Mouse (Mus musculus): ENCODE measurements around the gene Gm9774. TPM values are rescaled to one million over a fixed set of nuclear protein-coding genes. Genes with fewer than 3 reads are reported as not detected.

The Gm9774 gene
- 8.3 and 10.0 TPM in 2 replicates for polyA plus RNA-seq (2016; fragmentation: Nextera tagmentation; extraction: Ambion mirVana)

GRCm38 (mm10) chr3:92429323-92429722 lies at the start of gene Gm9774:
Gene Gm9774, minus strand, starts transcription at chr3:92429423.
- no peak within 1 kb of the TSS for H3K4me3 ChIP-seq
- H3K27me3 ChIP-seq: no peaks in the 10 kb centered on the region
- no peak within 1 kb of the TSS for H3K9ac ChIP-seq
- no peak within 1 kb of the TSS for H3K27ac ChIP-seq
- no peaks in the 10 kb centered on the region for H3K36me3 ChIP-seq
- 93% methylated on average over 6 of the region's 6 CpGs for WGBS
- no peaks in the 10 kb centered on the region for H3K4me1 ChIP-seq
- H3K4me2 ChIP-seq (replicated peaks): no peak within 1 kb of the TSS
- ATAC-seq (ENCODE audit: low FRiP score): no peak
- no peaks in the 10 kb centered on the region for H3K9me3 ChIP-seq (replicated peaks)

GRCm38 (mm10) chr3:92470111-92470510 lies 40.9 kb upstream of the Gm9774 start:
- Histone ChIP-seq H3K9ac (no peak overlapping the region), H3K36me3 (no peaks in the 10 kb centered on the region), H3K4me1 (no peaks in the 10 kb centered on the region), H3K27me3 (no peaks in the 10 kb centered on the region), H3K4me3 (no peak overlapping the region), H3K9me3 (replicated peaks) (no peaks in the 10 kb centered on the region), H3K27ac (no peak overlapping the region), H3K4me2 (replicated peaks) (no peak overlapping the region)
- WGBS: 77% methylated on average over 2 of the region's 2 CpGs
- ATAC-seq (ENCODE audit: low FRiP score): no peak

GRCm38 (mm10) chr3:92467424-92467823 lies 38.2 kb upstream of the Gm9774 start:
- ATAC-seq (ENCODE audit: low FRiP score): no peak
- no peak overlapping the region for H3K4me2 ChIP-seq (replicated peaks)
- H3K4me3 ChIP-seq: no peak overlapping the region
- no peaks in the 10 kb centered on the region for H3K9me3 ChIP-seq (replicated peaks)
- H3K36me3 ChIP-seq: no peaks in the 10 kb centered on the region
- H3K9ac ChIP-seq: no peak overlapping the region
- no peak overlapping the region for H3K27ac ChIP-seq
- no peaks in the 10 kb centered on the region for H3K4me1 ChIP-seq
- H3K27me3 ChIP-seq: no peaks in the 10 kb centered on the region

GRCm38 (mm10) chr3:92466576-92466975 lies 37.4 kb upstream of the Gm9774 start:
- Histone ChIP-seq H3K36me3 (no peaks in the 10 kb centered on the region), H3K4me2 (replicated peaks) (no peak overlapping the region), H3K27me3 (no peaks in the 10 kb centered on the region), H3K4me3 (no peak overlapping the region), H3K4me1 (no peaks in the 10 kb centered on the region), H3K9ac (no peak overlapping the region), H3K27ac (no peak overlapping the region), H3K9me3 (replicated peaks) (no peaks in the 10 kb centered on the region)
- 90% methylated on average over 1 of the region's 1 CpGs for WGBS
- no peak for ATAC-seq (ENCODE audit: low FRiP score)

- Histone ChIP-seq H3K4me2 (replicated peaks) (no peak within 1 kb of the TSS), H3K36me3 (no peaks in the 10 kb centered on the region), H3K9me3 (replicated peaks) (no peaks in the 10 kb centered on the region), H3K27me3 (no peaks in the 10 kb centered on the region), H3K4me3 (no peak within 1 kb of the TSS), H3K9ac (no peak within 1 kb of the TSS), H3K4me1 (no peaks in the 10 kb centered on the region), H3K27ac (no peak within 1 kb of the TSS)
- 67% methylated on average over 2 of the region's 2 CpGs for WGBS
- no peak for ATAC-seq (ENCODE audit: low FRiP score)
Measured at GRCm38 (mm10) chr3:92458620-92459019, 29.4 kb upstream of the Gm9774 start, which contains the start of gene Sprr3. Gene Sprr3, minus strand, starts transcription at chr3:92458720.

GRCm38 (mm10) chr3:92455151-92455550 lies 25.9 kb upstream of the Gm9774 start:
- H3K27ac ChIP-seq: no peak overlapping the region
- 85% methylated on average over 5 of the region's 5 CpGs for WGBS
- no peaks in the 10 kb centered on the region for H3K36me3 ChIP-seq
- no peaks in the 10 kb centered on the region for H3K9me3 ChIP-seq (replicated peaks)
- H3K9ac ChIP-seq: no peak overlapping the region
- H3K4me1 ChIP-seq: no peaks in the 10 kb centered on the region
- no peak overlapping the region for H3K4me2 ChIP-seq (replicated peaks)
- H3K4me3 ChIP-seq: no peak overlapping the region
- no peaks in the 10 kb centered on the region for H3K27me3 ChIP-seq
- ATAC-seq (ENCODE audit: low FRiP score): no peak

GRCm38 (mm10) chr3:92440177-92440576 lies 11.0 kb upstream of the Gm9774 start:
- Histone ChIP-seq H3K9ac (no peak overlapping the region), H3K4me1 (no peaks in the 10 kb centered on the region), H3K36me3 (no peaks in the 10 kb centered on the region), H3K4me3 (no peak overlapping the region), H3K9me3 (replicated peaks) (no peaks in the 10 kb centered on the region), H3K4me2 (replicated peaks) (no peak overlapping the region), H3K27me3 (no peaks in the 10 kb centered on the region), H3K27ac (no peak overlapping the region)
- no peak for ATAC-seq (ENCODE audit: low FRiP score)
- 92% methylated on average over 3 of the region's 3 CpGs for WGBS

- H3K4me1 ChIP-seq: no peaks in the 10 kb centered on the region
- no peaks in the 10 kb centered on the region for H3K36me3 ChIP-seq
- ATAC-seq (ENCODE audit: low FRiP score): no peak
- no peaks in the 10 kb centered on the region for H3K9me3 ChIP-seq (replicated peaks)
- H3K27me3 ChIP-seq: no peaks in the 10 kb centered on the region
- H3K4me2 ChIP-seq (replicated peaks): no peak within 1 kb of the TSS
- no peak within 1 kb of the TSS for H3K9ac ChIP-seq
- H3K27ac ChIP-seq: no peak within 1 kb of the TSS
- 92% methylated on average over 3 of the region's 3 CpGs for WGBS
- H3K4me3 ChIP-seq: no peak within 1 kb of the TSS
Measured at GRCm38 (mm10) chr3:92438689-92439088, 9.5 kb upstream of the Gm9774 start, which contains the start of gene Sprr1b. Gene Sprr1b, minus strand, starts transcription at chr3:92438789.

GRCm38 (mm10) chr3:92432282-92432681 lies 3.1 kb upstream of the Gm9774 start, which contains the start of gene Sprr2k:
Gene Sprr2k, plus strand, starts transcription at chr3:92432582.
- Histone ChIP-seq H3K27me3 (no peaks in the 10 kb centered on the region), H3K4me2 (replicated peaks) (no peak within 1 kb of the TSS), H3K4me1 (no peaks in the 10 kb centered on the region), H3K27ac (no peak within 1 kb of the TSS), H3K36me3 (no peaks in the 10 kb centered on the region), H3K9me3 (replicated peaks) (no peaks in the 10 kb centered on the region), H3K9ac (no peak within 1 kb of the TSS), H3K4me3 (no peak within 1 kb of the TSS)
- 91% methylated on average over 2 of the region's 2 CpGs for WGBS
- no peak for ATAC-seq (ENCODE audit: low FRiP score)

GRCm38 (mm10) chr3:92417782-92418181 lies 11.4 kb downstream of the Gm9774 start, which contains the start of gene Sprr2j-ps:
Gene Sprr2j-ps, plus strand, starts transcription at chr3:92418082.
- H3K4me3 ChIP-seq: no peak within 1 kb of the TSS
- no peak within 1 kb of the TSS for H3K4me2 ChIP-seq (replicated peaks)
- H3K27me3 ChIP-seq: no peaks in the 10 kb centered on the region
- H3K9me3 ChIP-seq (replicated peaks): no peaks in the 10 kb centered on the region
- WGBS: 90% methylated on average over 2 of the region's 2 CpGs
- H3K9ac ChIP-seq: no peak within 1 kb of the TSS
- H3K36me3 ChIP-seq: no peaks in the 10 kb centered on the region
- H3K4me1 ChIP-seq: no peaks in the 10 kb centered on the region
- no peak for ATAC-seq (ENCODE audit: low FRiP score)
- H3K27ac ChIP-seq: no peak within 1 kb of the TSS

GRCm38 (mm10) chr3:92407691-92408090 lies 21.5 kb downstream of the Gm9774 start, which contains the start of gene Sprr2i:
Gene Sprr2i, plus strand, starts transcription at chr3:92407991.
- no peak within 1 kb of the TSS for H3K27ac ChIP-seq
- no peak within 1 kb of the TSS for H3K4me3 ChIP-seq
- H3K4me1 ChIP-seq: no peaks in the 10 kb centered on the region
- H3K9me3 ChIP-seq (replicated peaks): no peaks in the 10 kb centered on the region
- no peak within 1 kb of the TSS for H3K4me2 ChIP-seq (replicated peaks)
- no peak within 1 kb of the TSS for H3K9ac ChIP-seq
- no peaks in the 10 kb centered on the region for H3K36me3 ChIP-seq
- WGBS: 89% methylated on average over 2 of the region's 2 CpGs
- no peak for ATAC-seq (ENCODE audit: low FRiP score)
- H3K27me3 ChIP-seq: no peaks in the 10 kb centered on the region

- Histone ChIP-seq H3K27me3 (no peaks in the 10 kb centered on the region), H3K36me3 (no peaks in the 10 kb centered on the region), H3K4me1 (no peaks in the 10 kb centered on the region), H3K27ac (no peak overlapping the region), H3K9me3 (replicated peaks) (no peaks in the 10 kb centered on the region), H3K4me3 (no peak overlapping the region), H3K4me2 (replicated peaks) (no peak overlapping the region), H3K9ac (no peak overlapping the region)
- ATAC-seq (ENCODE audit: low FRiP score): no peak
- 54% methylated on average over 1 of the region's 1 CpGs for WGBS
Measured at GRCm38 (mm10) chr3:92394301-92394700, 34.9 kb downstream of the Gm9774 start.

GRCm38 (mm10) chr3:92385385-92385784 lies 43.8 kb downstream of the Gm9774 start, which contains the start of gene Sprr2h:
Gene Sprr2h, plus strand, starts transcription at chr3:92385685.
- no peak within 1 kb of the TSS for H3K27ac ChIP-seq
- H3K9me3 ChIP-seq (replicated peaks): no peaks in the 10 kb centered on the region
- no peaks in the 10 kb centered on the region for H3K4me1 ChIP-seq
- no peak within 1 kb of the TSS for H3K4me2 ChIP-seq (replicated peaks)
- WGBS: 96% methylated on average over 1 of the region's 1 CpGs
- ATAC-seq (ENCODE audit: low FRiP score): no peak
- no peak within 1 kb of the TSS for H3K9ac ChIP-seq
- H3K27me3 ChIP-seq: no peaks in the 10 kb centered on the region
- no peak within 1 kb of the TSS for H3K4me3 ChIP-seq
- H3K36me3 ChIP-seq: no peaks in the 10 kb centered on the region

Data from hindbrain, embryonic 12.5 days (tissue).